Mouse (Mus musculus) spleen, postnatal 4 days (tissue): ENCODE data around the gene Capn6.

Experiments used
- DNase-seq, 2 experiments: peaks; one replicate each; pipeline ENCODE4 v3.0.0; 2022; ENCODE audit warnings: low spot score in 2 of 2

The Capn6 gene

DNA sequence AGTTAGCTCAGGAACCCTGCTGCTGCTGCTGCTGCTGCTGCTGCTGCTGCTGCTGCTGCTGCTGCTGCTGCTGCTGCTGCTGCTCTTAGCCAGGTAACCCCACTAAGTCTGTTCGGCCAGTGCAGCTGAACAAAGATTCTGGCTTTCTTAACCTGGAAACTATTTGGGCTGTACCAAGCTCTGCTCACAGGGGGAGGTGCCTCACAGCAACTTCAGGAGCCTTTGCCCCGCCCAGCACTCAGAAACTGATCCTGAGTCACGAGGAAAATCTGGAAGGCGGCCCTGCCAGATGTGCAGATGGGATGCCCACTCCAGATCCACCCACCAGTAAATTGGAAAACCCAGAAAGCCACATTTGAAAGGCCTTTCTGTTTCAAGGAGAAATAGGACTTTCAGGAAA lies at the start of gene Capn6:
Gene Capn6 (minus strand): TSS at position 203 of the 400 bp plus-strand sequence.
- no peak for DNase-seq

DNA sequence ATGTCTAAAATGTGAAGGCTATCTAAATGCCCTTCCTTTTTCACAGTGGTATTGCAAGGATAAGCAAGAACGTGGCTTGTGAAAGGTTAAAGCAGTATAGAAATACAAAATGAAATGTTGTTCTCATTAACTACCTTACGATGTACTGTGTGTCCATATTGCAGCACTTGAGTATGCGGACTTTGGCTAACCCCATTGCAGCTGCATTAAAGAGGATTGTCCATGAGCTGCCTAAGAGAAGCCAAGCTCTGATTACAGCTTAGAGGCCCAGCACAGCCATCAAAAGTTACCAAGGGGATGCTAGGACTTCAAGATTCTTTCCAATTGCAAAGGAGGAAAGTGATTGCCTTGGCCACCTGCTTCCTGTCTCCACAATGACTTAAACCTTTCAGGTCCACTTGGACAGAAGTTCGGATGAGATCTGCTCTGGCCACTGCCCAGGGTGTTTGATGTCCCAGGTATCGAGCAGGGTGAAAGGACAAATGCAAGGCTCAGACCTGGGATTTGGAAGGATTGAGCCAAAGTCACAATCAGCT lies 40.0 kb upstream of the Capn6 start:
- no peak for DNase-seq

DNA sequence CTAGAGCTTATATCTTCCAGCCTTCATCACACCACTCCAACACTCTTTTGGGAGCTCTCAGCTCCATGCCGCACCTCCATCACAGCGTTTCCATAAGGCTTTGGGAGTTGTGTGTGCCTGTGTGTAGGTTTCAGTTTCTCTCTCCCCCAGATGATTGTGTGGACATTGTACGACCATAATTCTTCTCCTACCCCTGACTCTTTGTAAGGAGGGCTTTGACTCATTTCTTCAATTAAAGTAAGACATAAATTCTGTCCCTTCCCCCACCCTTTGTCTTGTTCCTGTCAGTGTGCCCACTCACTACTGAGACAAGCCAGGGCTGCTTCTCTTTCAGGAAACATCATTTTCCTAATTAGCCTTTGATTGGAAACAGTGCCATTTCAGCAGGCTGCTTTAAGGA lies 24.1 kb upstream of the Capn6 start:
- no peak for DNase-seq

DNA sequence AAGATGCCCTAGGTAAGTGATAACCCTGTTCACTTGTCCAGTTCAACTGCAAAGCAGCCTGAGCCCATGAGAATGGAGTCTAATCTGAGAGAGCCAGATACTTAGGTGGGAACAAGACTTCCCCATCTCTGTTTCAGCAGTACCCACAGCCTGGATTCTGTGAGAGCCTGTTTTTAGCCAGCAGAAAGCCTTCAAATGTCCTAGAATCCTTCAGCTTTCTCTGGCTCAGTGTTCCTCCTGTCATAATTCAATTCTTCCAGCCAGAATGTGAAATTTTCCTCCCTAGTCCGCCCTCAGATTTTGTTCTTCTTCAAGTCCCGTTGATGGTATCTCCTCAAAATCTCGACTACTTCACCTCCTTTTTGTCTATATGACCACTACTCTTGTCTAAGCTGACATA lies 22.8 kb upstream of the Capn6 start:
- DNase-seq, result no peak

DNA sequence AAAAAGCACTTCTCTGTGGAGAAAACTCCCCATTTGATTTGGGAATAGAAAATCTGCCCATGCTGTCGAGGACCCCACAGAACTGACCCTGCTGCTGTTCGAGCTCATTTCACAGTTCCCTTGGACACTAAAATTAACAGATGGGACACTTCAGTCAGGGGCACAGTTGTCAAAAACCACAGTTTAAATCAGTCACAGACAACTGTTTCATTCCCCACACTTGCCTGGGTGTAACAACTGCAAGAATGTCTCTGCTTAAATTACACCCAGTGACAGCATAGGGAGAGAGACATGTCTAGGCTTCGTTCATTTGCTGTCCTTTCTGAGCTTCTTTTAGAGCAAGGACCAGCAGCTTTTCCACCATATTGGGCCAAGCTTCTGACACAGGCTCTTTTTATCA lies 19.4 kb upstream of the Capn6 start:
- DNase-seq, result no peak

DNA sequence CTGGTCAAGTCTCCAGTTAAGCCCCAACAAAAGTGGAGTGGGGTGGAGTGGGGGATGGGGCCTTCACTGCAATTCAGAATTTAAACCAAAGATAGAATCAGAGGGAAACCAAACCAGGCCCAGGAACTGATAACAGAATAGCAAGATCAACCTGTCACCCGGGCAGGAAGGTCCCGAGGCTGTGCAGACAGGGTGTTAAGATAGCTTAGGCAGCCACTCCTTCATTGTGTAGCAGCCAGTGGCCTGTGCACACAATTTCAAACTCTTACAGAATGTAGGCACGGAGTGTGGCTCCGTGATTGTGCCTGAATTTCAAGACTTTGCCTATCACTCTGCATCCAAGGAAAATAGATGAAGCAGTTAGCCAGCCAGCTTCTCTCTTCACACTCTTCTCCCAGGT lies 693 bp downstream of the Capn6 start:
- no peak for DNase-seq

DNA sequence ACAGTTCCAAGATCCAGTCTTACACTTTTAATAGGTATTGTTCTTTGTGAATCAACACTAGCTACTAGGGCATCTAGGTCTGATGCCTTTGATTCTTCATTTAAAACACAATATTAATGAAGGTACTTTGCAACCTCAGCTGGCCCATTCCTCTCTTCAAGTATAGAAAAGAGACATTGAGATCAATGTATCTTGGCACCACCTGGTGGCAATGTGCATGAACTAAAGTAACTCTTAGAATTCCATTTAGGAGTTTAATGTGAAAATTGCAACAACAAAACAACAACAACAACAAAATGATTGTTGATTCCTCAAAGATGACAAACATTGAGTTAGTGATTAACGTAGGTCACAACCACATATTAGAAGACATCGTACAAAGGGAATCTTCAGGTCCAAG lies 8.3 kb downstream of the Capn6 start:
- no peak for DNase-seq

DNA sequence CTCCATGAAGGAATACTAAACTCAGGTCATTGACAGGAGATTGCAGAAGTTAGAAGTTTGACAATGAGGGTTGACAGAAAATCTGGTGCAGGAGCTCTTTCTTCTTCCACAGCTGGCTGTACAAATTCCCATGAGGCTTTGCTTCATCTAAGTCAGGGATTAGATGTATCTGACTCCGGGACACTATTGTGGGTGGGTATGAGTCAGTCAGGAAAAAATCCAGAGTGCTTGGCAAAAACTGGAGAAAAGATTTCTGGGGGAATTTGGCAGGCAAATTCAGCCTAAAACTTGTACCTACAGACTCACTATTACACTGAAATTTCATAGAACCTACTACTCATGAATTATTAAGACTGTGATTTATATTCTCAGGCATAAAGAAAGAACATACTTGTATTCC lies 11.3 kb downstream of the Capn6 start:
- no peak for DNase-seq

DNA sequence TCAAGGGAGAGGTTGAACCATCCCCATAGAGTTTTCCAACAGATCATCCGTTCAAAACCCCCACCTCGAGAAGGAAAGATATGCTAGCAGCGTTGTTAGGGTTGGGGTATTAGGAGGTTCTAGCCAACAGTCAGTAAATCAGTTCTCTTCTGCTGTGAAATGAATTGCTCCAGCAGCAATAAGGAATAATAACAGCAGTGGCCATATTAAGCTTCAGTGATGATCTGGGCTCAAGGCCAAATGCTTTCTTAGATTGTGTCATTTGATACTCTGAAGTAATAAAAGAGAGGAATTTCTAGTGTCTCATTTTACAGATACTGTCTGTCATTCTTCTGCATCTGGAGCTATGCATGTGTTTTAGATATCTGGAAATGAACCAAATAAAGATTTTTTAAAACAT lies 64.7 kb downstream of the Capn6 start:
- no peak for DNase-seq
